Comparison of ENCODE assay signal across 8 mouse cellular contexts in genomic region chr7:45739162-45739763, GRCm38 (mm10). TPM values are rescaled to one million over a fixed set of nuclear protein-coding genes. Genes with fewer than 3 reads are reported as not detected.
DNase-seq lines count a peak whose midpoint lies in the region; ATAC-seq and TF ChIP-seq lines count a peak whose summit lies in the region.

No protein-coding gene starts in this region.

- no peaks in the 10 kb centered on the region for H3K36me3 ChIP-seq in G1E (replicated peaks)
- H3K36me3 ChIP-seq in hindbrain, embryonic 10.5 days: no peaks in the 10 kb centered on the region

- TF ChIP-seq CTCF in G1E (IDR thresholded peaks at IDR 0.05; ENCODE audit: low read depth, low read length): no peak
- peak; percentile 65 for TF ChIP-seq CTCF in bone marrow macrophage, adult 2 months (IDR thresholded peaks at IDR 0.05; ENCODE audit: low read depth, low read length)
- peak; percentile 30; the same call in 1 of the 2 replicates for TF ChIP-seq CTCF in embryonic fibroblast, embryonic 13.5 days (IDR thresholded peaks at IDR 0.05; ENCODE audit: borderline replicate concordance, insufficient read depth, low read length)

- no peaks in the 10 kb centered on the region for H3K9me3 ChIP-seq in G1E (replicated peaks)
- H3K9me3 ChIP-seq in hindbrain, embryonic 10.5 days: no peaks in the 10 kb centered on the region

- WGBS in hindbrain, embryonic 10.5 days: 9% methylated on average over 9 of the region's 9 CpGs

- TF ChIP-seq POLR2A in bone marrow macrophage, adult 2 months (IDR thresholded peaks at IDR 0.05; ENCODE audit: borderline replicate concordance, low read depth, low read length): no peak
- no peak for TF ChIP-seq POLR2A in embryonic fibroblast, embryonic 13.5 days (IDR thresholded peaks at IDR 0.05; ENCODE audit: low read depth, low read length)

- DNase-seq in G1E (ENCODE audit: low spot score): peak; percentile 65
- DNase-seq in hindbrain, embryonic 10.5 days (ENCODE audit: low spot score): peak; percentile 76
- peak; percentile 70 for DNase-seq in layer of hippocampus, adult 9-10 months (ENCODE audit: low spot score)
- DNase-seq in lung, postnatal 10 days: peak; percentile 90
- DNase-seq in retina, postnatal 1 day: peak; percentile 93
- DNase-seq in urinary bladder, postnatal 25 days (ENCODE audit: low spot score): peak; percentile 81

- H3K4me1 ChIP-seq in G1E (ENCODE audit: insufficient read depth, low read depth, low read length): peaks cover 15% of the 10 kb centered on the region
- H3K4me1 ChIP-seq in bone marrow macrophage, adult 2 months (ENCODE audit: control insufficient read depth, insufficient read depth, low read length): peaks cover 7% of the 10 kb centered on the region; the same call in 1 of the 2 replicates
- H3K4me1 ChIP-seq in embryonic fibroblast, embryonic 13.5 days (ENCODE audit: control insufficient read depth, insufficient read depth, low read length): no peaks in the 10 kb centered on the region
- H3K4me1 ChIP-seq in hindbrain, embryonic 10.5 days (replicated peaks): peaks cover 13% of the 10 kb centered on the region; the same call in 1 of the 2 replicates

- H3K4me3 ChIP-seq in G1E (ENCODE audit: low read depth, low read length): no peak overlapping the region
- H3K4me3 ChIP-seq in bone marrow macrophage, adult 2 months (ENCODE audit: insufficient read depth, low read length): no peak overlapping the region
- no peak overlapping the region for H3K4me3 ChIP-seq in embryonic fibroblast, embryonic 13.5 days (ENCODE audit: insufficient read depth, low read length)
- H3K4me3 ChIP-seq in hindbrain, embryonic 10.5 days: no peak overlapping the region

- no peak for ATAC-seq in G1E (ENCODE audit: extremely low read depth, insufficient number of reproducible peaks, low FRiP score, poor library complexity, severe bottlenecking)

- no peak overlapping the region for H3K27ac ChIP-seq in bone marrow macrophage, adult 2 months (ENCODE audit: insufficient read depth, low read depth, low read length)
- no peak overlapping the region for H3K27ac ChIP-seq in embryonic fibroblast, embryonic 13.5 days (ENCODE audit: insufficient read depth, low read length)
- no peak overlapping the region for H3K27ac ChIP-seq in hindbrain, embryonic 10.5 days

- H3K27me3 ChIP-seq in G1E (ENCODE audit: insufficient read depth, low read length): peaks cover 27% of the 10 kb centered on the region
- peaks cover 14% of the 10 kb centered on the region for H3K27me3 ChIP-seq in hindbrain, embryonic 10.5 days (ENCODE audit: insufficient read depth, poor library complexity, severe bottlenecking)

RNA-seq across cellular contexts. Expression of gene Spaca4, which starts 13.7 kb away (rescaled TPM):
- total RNA-seq in G1E (2014; fragmentation: Nextera tagmentation) (not detected in 2 replicates), G1E (2017) (not detected in 2 replicates)
- not detected in 2 replicates for polyA plus RNA-seq in G1E (2012)
- polyA plus RNA-seq in bone marrow macrophage, adult 2 months (2012; ENCODE audit: insufficient read depth, insufficient read length, missing spikeins): not detected in 2 replicates
- polyA plus RNA-seq in embryonic fibroblast, embryonic 13.5 days (2011; ENCODE audit: insufficient read length, low read depth, missing spikeins): not detected in 2 replicates
- polyA plus RNA-seq in hindbrain, embryonic 10.5 days (2016; fragmentation: Nextera tagmentation; extraction: Ambion mirVana): not detected in 2 replicates

RNA-seq across cellular contexts. Expression of gene Fam83e, which starts 18.3 kb away (rescaled TPM):
- total RNA-seq in G1E (2014; fragmentation: Nextera tagmentation): 0.34 and 0.38 TPM in 2 replicates
- total RNA-seq in G1E (2017): 1.2 and 1.3 TPM in 2 replicates
- 0.49 and 0.77 TPM in 2 replicates for polyA plus RNA-seq in G1E (2012)
- polyA plus RNA-seq in bone marrow macrophage, adult 2 months (2012; ENCODE audit: insufficient read depth, insufficient read length, missing spikeins): not detected in 2 replicates
- polyA plus RNA-seq in embryonic fibroblast, embryonic 13.5 days (2011; ENCODE audit: insufficient read length, low read depth, missing spikeins): not detected in 2 replicates
- polyA plus RNA-seq in hindbrain, embryonic 10.5 days (2016; fragmentation: Nextera tagmentation; extraction: Ambion mirVana): 1.6 and 1.8 TPM in 2 replicates

RNA-seq across cellular contexts. Expression of gene Sphk2, which starts 21.5 kb away (rescaled TPM):
- 16.3 and 21.4 TPM in 2 replicates for total RNA-seq in G1E (2014; fragmentation: Nextera tagmentation)
- total RNA-seq in G1E (2017): 9.3 and 9.8 TPM in 2 replicates
- 96.0 and 115 TPM in 2 replicates for polyA plus RNA-seq in G1E (2012)
- 51.2 and 56.1 TPM in 2 replicates for polyA plus RNA-seq in bone marrow macrophage, adult 2 months (2012; ENCODE audit: insufficient read depth, insufficient read length, missing spikeins)
- 19.0 and 19.1 TPM in 2 replicates for polyA plus RNA-seq in embryonic fibroblast, embryonic 13.5 days (2011; ENCODE audit: insufficient read length, low read depth, missing spikeins)
- 33.6 and 35.5 TPM in 2 replicates for polyA plus RNA-seq in hindbrain, embryonic 10.5 days (2016; fragmentation: Nextera tagmentation; extraction: Ambion mirVana)

RNA-seq across cellular contexts. Expression of gene Rpl18, which starts 24.0 kb away (rescaled TPM):
- total RNA-seq in G1E (2014; fragmentation: Nextera tagmentation) (3,054 and 3,291 TPM in 2 replicates), G1E (2017) (1,837 and 1,972 TPM in 2 replicates)
- polyA plus RNA-seq in G1E (2012): 14,383 and 17,578 TPM in 2 replicates
- 802 and 833 TPM in 2 replicates for polyA plus RNA-seq in bone marrow macrophage, adult 2 months (2012; ENCODE audit: insufficient read depth, insufficient read length, missing spikeins)
- polyA plus RNA-seq in embryonic fibroblast, embryonic 13.5 days (2011; ENCODE audit: insufficient read length, low read depth, missing spikeins): 1,118 and 1,143 TPM in 2 replicates
- 1,010 and 1,126 TPM in 2 replicates for polyA plus RNA-seq in hindbrain, embryonic 10.5 days (2016; fragmentation: Nextera tagmentation; extraction: Ambion mirVana)

RNA-seq across cellular contexts. Expression of gene Dbp, which starts 34.4 kb away (rescaled TPM):
- total RNA-seq in G1E (2014; fragmentation: Nextera tagmentation) (22.8 and 30.2 TPM in 2 replicates), G1E (2017) (33.7 and 37.8 TPM in 2 replicates)
- polyA plus RNA-seq in G1E (2012): 18.0 and 23.0 TPM in 2 replicates
- polyA plus RNA-seq in bone marrow macrophage, adult 2 months (2012; ENCODE audit: insufficient read depth, insufficient read length, missing spikeins): 85.2 and 85.6 TPM in 2 replicates
- polyA plus RNA-seq in embryonic fibroblast, embryonic 13.5 days (2011; ENCODE audit: insufficient read length, low read depth, missing spikeins): 15.9 and 17.0 TPM in 2 replicates
- polyA plus RNA-seq in hindbrain, embryonic 10.5 days (2016; fragmentation: Nextera tagmentation; extraction: Ambion mirVana): 3.0 and 3.4 TPM in 2 replicates
